Mouse (Mus musculus): ENCODE results near the gene Nrsn2. TPM values are rescaled to one million over a fixed set of nuclear protein-coding genes. Genes with fewer than 3 reads are reported as not detected.

Nrsn2 gene
- polyA plus RNA-seq, 1 experiment from 2014 or later, result 28.1 TPM

- Histone ChIP-seq H3K4me2 (peak overlapping the region; percentile 97), H3K27me3 (no peaks in the 10 kb centered on the region), H3K9me3 (no peaks in the 10 kb centered on the region), H3K27ac (peak overlapping the region; percentile 100), H3K36me3 (0 out of 2 replicates have a peak, but pooled peaks cover 2% of the 10 kb centered on the region), H3K4me3 (peak overlapping the region; percentile 86), H3K9ac (peak overlapping the region; percentile 99), H3K4me1 (replicated peaks) (peaks cover 38% of the 10 kb centered on the region)
- WGBS, result 0% methylated on average over 13 of the region's 13 CpGs
- no peak; the same call in 1 of the 2 replicates for ATAC-seq (ENCODE audit: low FRiP score)
These were observed 22.7 kb upstream of the Nrsn2 start for GRCm38 (mm10) chr2:152399122-152399542.

DNA sequence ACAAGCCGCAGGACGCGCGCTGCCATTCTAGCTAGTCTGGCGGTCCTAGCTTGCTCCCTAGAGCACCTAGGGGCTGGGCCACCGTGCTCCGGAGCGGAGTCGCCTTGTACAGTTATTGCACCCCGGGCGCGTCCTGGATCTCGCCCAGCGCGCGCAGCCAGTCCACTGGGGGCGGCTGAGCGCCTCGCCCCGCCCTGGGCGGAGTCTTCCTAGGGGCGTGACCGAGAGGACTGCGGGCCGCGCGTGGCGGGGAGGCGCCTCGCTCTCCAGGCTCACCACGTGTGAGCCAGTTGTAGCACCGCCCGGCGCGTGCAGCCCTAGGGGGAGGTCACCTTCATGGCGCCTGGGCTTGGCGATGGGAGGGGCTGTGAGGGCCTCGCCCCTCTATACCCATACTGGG lies 22.3 kb upstream of the Nrsn2 start:
- Histone ChIP-seq H3K4me3 (peak overlapping the region; percentile 86), H3K9ac (peak overlapping the region; percentile 99), H3K27me3 (no peaks in the 10 kb centered on the region), H3K9me3 (no peaks in the 10 kb centered on the region), H3K36me3 (0 out of 2 replicates have a peak, but pooled peaks cover 6% of the 10 kb centered on the region), H3K27ac (peak overlapping the region; percentile 100), H3K4me1 (replicated peaks) (peaks cover 42% of the 10 kb centered on the region), H3K4me2 (peak overlapping the region; percentile 97)
- under 1% methylated on average over 38 of the region's 38 CpGs for WGBS
- peak; percentile 77 for ATAC-seq (ENCODE audit: low FRiP score)

GRCm38 (mm10) chr2:152397680-152398435 lies 21.4 kb upstream of the Nrsn2 start, which contains the start of gene Sox12:
Sox12 (minus strand) TSS chr2:152398063.
- Histone ChIP-seq H3K27ac (peak within 1 kb of the TSS; percentile 100), H3K4me1 (replicated peaks) (peaks cover 51% of the 10 kb centered on the region), H3K36me3 (peaks cover 9% of the 10 kb centered on the region; the same call in 1 of the 2 replicates), H3K4me2 (peak within 1 kb of the TSS; percentile 97), H3K9ac (peak within 1 kb of the TSS; percentile 99), H3K9me3 (no peaks in the 10 kb centered on the region), H3K27me3 (no peaks in the 10 kb centered on the region), H3K4me3 (peak within 1 kb of the TSS; percentile 86)
- peak; percentile 71 for ATAC-seq (ENCODE audit: low FRiP score)
- under 1% methylated on average over 87 of the region's 104 CpGs for WGBS

DNA sequence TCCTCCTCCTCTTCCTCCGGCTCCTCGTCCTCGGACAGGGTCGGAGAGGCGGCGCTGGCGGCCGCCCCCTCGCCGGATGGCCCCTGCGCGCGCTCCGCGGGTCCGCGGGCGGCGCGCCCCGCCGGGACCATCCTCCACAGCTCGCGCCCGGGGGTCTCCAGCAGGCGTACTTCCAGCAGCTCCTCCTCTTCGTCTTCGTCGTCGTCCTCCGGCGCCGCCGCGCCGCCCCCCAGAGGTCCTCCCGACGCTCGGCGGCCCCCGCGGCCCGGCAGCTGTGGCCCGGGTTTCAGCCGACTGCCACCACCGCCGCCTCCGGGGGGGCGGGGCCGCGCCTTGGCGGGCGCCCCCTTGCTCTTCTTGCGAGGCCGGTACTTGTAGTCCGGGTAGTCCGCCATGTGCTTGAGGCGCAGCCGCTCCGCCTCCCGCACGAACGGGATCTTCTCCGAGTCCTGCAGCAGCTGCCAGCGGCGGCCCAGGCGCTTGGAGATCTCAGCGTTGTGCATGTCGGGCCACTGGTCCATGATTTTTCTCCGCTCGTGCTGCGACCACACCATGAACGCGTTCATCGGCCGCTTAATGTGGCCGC lies 20.7 kb upstream of the Nrsn2 start:
- Histone ChIP-seq H3K4me2 (peak overlapping the region; percentile 97), H3K9ac (peak overlapping the region; percentile 99), H3K27me3 (no peaks in the 10 kb centered on the region), H3K4me1 (replicated peaks) (peaks cover 56% of the 10 kb centered on the region), H3K4me3 (peak overlapping the region; percentile 86), H3K36me3 (peaks cover 9% of the 10 kb centered on the region; the same call in 1 of the 2 replicates), H3K27ac (peak overlapping the region; percentile 100), H3K9me3 (no peaks in the 10 kb centered on the region)
- peak; percentile 3; the same call in 1 of the 2 replicates for ATAC-seq (ENCODE audit: low FRiP score)
- WGBS, result under 1% methylated on average over 74 of the region's 77 CpGs

GRCm38 (mm10) chr2:152396110-152397003 lies 19.9 kb upstream of the Nrsn2 start:
- peak overlapping the region; percentile 97 for H3K4me2 ChIP-seq
- peaks cover 9% of the 10 kb centered on the region; the same call in 1 of the 2 replicates for H3K36me3 ChIP-seq
- H3K27me3 ChIP-seq, result no peaks in the 10 kb centered on the region
- ATAC-seq (ENCODE audit: low FRiP score), result peak; percentile 53
- peak overlapping the region; percentile 86 for H3K4me3 ChIP-seq
- peak overlapping the region; percentile 100 for H3K27ac ChIP-seq
- WGBS, result under 1% methylated on average over 45 of the region's 46 CpGs
- H3K9me3 ChIP-seq, result no peaks in the 10 kb centered on the region
- peaks cover 56% of the 10 kb centered on the region for H3K4me1 ChIP-seq (replicated peaks)
- H3K9ac ChIP-seq, result peak overlapping the region; percentile 99

- peak overlapping the region; percentile 99 for H3K9ac ChIP-seq
- H3K4me3 ChIP-seq, result peak overlapping the region; percentile 86
- no peaks in the 10 kb centered on the region for H3K27me3 ChIP-seq
- H3K36me3 ChIP-seq, result peaks cover 9% of the 10 kb centered on the region; the same call in 1 of the 2 replicates
- no peaks in the 10 kb centered on the region for H3K9me3 ChIP-seq
- peak overlapping the region; percentile 97 for H3K4me2 ChIP-seq
- 31% methylated on average over 13 of the region's 13 CpGs for WGBS
- no peak for ATAC-seq (ENCODE audit: low FRiP score)
- H3K4me1 ChIP-seq (replicated peaks), result peaks cover 54% of the 10 kb centered on the region
- peak overlapping the region; percentile 100 for H3K27ac ChIP-seq
These were observed 19.0 kb upstream of the Nrsn2 start for GRCm38 (mm10) chr2:152395271-152395920.

DNA sequence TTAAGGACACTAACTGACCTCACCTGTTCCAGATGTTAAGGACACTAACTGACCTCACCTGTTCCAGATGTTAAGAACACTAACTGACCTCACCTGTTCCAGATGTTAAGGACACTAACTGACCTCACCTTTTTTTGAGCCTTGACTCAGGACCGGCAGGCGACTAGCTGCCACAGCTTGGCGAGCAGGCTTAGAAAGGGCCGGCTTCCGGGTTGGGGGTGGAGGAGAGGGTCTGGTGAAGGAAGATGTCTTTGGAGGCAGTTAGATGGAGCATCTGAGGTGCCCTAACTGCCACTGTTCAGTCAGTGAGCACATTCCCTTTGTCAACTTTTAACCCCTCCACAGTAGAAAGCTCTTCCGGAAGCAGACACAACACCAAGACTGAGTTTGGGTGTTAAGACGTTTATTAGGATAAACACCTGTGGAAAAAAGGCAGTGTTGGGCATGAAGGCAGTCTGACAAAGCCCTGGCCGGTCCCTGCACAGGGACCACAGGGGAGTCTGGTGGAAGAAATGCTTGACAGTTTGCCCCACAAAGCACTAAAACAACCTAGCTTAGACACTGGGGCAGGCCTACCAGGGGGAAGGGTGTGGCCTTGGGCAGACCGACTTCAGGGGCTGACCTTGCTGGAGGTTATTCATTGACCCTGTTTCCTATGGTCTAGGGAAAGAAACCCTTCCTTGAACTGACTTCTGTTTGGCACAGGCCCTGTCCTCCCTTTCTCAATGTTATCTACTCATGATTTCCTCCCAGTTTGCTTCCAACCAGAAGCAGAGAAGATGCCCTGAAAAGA lies 17.0 kb upstream of the Nrsn2 start:
- Histone ChIP-seq H3K36me3 (peaks cover 9% of the 10 kb centered on the region; the same call in 1 of the 2 replicates), H3K9ac (peak overlapping the region; percentile 99; the same call in 1 of the 2 replicates), H3K4me2 (peak overlapping the region; percentile 97), H3K27me3 (no peaks in the 10 kb centered on the region), H3K4me3 (peak overlapping the region; percentile 86), H3K9me3 (no peaks in the 10 kb centered on the region), H3K27ac (peak overlapping the region; percentile 24; the same call in 1 of the 2 replicates), H3K4me1 (replicated peaks) (peaks cover 36% of the 10 kb centered on the region)
- ATAC-seq (ENCODE audit: low FRiP score), result no peak
- WGBS, result 52% methylated on average over 9 of the region's 9 CpGs

DNA sequence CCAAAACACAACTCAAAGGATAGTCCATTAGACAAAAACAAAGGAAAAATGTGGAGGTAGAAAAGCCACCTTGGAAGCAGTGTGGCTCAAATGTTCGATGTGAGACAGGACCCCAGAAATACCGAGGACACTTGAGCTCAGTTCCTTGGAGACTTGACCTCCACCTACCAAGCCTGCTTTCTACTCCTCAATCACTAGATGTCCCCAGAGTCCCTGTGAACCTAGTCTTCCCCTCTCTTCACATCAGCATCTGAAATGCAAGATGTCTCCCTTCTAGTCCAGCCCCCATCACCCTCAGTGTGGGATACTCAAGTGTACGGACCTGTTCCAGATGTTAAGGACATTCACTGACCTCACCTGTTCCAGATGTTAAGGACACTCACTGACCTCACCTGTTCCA lies 16.3 kb upstream of the Nrsn2 start:
- H3K36me3 ChIP-seq, result peaks cover 9% of the 10 kb centered on the region; the same call in 1 of the 2 replicates
- H3K27me3 ChIP-seq, result no peaks in the 10 kb centered on the region
- 10% methylated on average over 3 of the region's 3 CpGs for WGBS
- no peaks in the 10 kb centered on the region for H3K9me3 ChIP-seq
- H3K9ac ChIP-seq, result no peak overlapping the region
- H3K4me2 ChIP-seq, result no peak overlapping the region
- H3K27ac ChIP-seq, result 0 out of 2 replicates have a peak overlapping the region, but pooled peaks have one; percentile 44
- no peak for ATAC-seq (ENCODE audit: low FRiP score)
- H3K4me3 ChIP-seq, result no peak overlapping the region
- H3K4me1 ChIP-seq (replicated peaks), result peaks cover 36% of the 10 kb centered on the region

DNA sequence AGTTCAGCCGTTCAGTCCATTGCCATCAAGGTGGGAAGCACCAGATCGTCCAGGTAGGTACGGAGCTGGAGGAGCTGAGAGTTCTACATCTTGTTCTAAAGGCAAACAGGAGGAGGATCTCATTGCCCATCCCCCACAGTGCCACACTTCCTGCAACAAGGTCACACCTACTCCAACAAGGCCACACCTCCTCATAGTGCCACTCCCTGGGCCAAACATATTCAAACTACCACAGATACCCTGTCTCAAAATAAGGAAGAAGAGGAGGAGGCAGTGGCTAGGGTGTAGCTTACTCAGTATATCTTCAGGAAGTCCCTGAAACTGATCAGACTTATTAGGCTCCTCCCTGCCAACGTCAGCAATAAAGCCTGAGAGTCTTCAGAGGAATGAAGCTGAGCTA lies 7.8 kb upstream of the Nrsn2 start:
- 83% methylated on average over 4 of the region's 4 CpGs for WGBS
- Histone ChIP-seq H3K36me3 (no peaks in the 10 kb centered on the region), H3K9ac (no peak overlapping the region), H3K4me3 (no peak overlapping the region), H3K9me3 (no peaks in the 10 kb centered on the region), H3K4me1 (replicated peaks) (no peaks in the 10 kb centered on the region), H3K27ac (no peak overlapping the region), H3K27me3 (no peaks in the 10 kb centered on the region), H3K4me2 (no peak overlapping the region)
- no peak for ATAC-seq (ENCODE audit: low FRiP score)

- H3K4me2 ChIP-seq, result peak overlapping the region; percentile 63
- H3K9me3 ChIP-seq, result no peaks in the 10 kb centered on the region
- WGBS, result 2% methylated on average over 21 of the region's 21 CpGs
These were observed 640 bp downstream of the Nrsn2 start for GRCm38 (mm10) chr2:152375652-152376344.

More at GRCm38 (mm10) chr2:152375652-152376344, 640 bp downstream of the Nrsn2 start:
- no peaks in the 10 kb centered on the region for H3K27me3 ChIP-seq
- peak overlapping the region; percentile 40 for H3K4me3 ChIP-seq
- ATAC-seq (ENCODE audit: low FRiP score), result peak; percentile 90
- no peaks in the 10 kb centered on the region for H3K36me3 ChIP-seq
- H3K27ac ChIP-seq, result peak overlapping the region; percentile 95
- H3K9ac ChIP-seq, result peak overlapping the region; percentile 74
- peaks cover 36% of the 10 kb centered on the region for H3K4me1 ChIP-seq (replicated peaks)

Measured in hindbrain, embryonic 13.5 days (tissue).